Mouse (Mus musculus) heart, embryonic 16.5 days (tissue): ENCODE results near the gene Lrpprc. TPM values are rescaled to one million over a fixed set of nuclear protein-coding genes. Genes with fewer than 3 reads are reported as not detected.

Experiments used
- ATAC-seq: fragments of 200-750 bp; cut with Nextera tagmentation; replicated peaks from 2 replicates; pipeline ENCODE4 v1.8.0; 2017; ENCODE audit warnings: moderate number of reproducible peaks; ENCODE audit not compliant: insufficient read depth, low FRiP score; ENCODE audit errors: extremely low read depth
- H3K27ac ChIP-seq: fragments of 300-500 bp; sonication (generic); 2 replicates; pipeline ENCODE4 v1.5.1; 2014; ENCODE audit warnings: mild to moderate bottlenecking, low read length, control low read depth, moderate library complexity
- H3K27me3 ChIP-seq: fragments of 300-500 bp; sonication (generic); 2 replicates; pipeline ENCODE4 v1.6.1; 2014; ENCODE audit warnings: low read length, mixed read lengths; ENCODE audit not compliant: control insufficient read depth, insufficient read depth
- H3K36me3 ChIP-seq: fragments of 300-500 bp; sonication (generic); 2 replicates; pipeline ENCODE4 v1.6.1; 2014; ENCODE audit not compliant: control insufficient read depth, insufficient read depth
- H3K4me1 ChIP-seq: fragments of 300-500 bp; sonication (generic); 2 replicates; pipeline ENCODE4 v1.6.1; 2014; ENCODE audit warnings: low read length, mixed read lengths; ENCODE audit not compliant: control insufficient read depth, insufficient read depth
- H3K4me2 ChIP-seq: fragments of 300-500 bp; sonication (generic); 2 replicates; pipeline ENCODE4 v1.6.1; 2014; ENCODE audit warnings: low read depth, mild to moderate bottlenecking, control low read depth, low read length
- H3K4me3 ChIP-seq: fragments of 300-500 bp; sonication (generic); 2 replicates; pipeline ENCODE4 v1.5.1; 2014; ENCODE audit warnings: mild to moderate bottlenecking, control low read depth, low read length
- H3K9ac ChIP-seq: fragments of 300-500 bp; sonication (generic); 2 replicates; pipeline ENCODE4 v1.6.1; 2014; ENCODE audit warnings: low read length, control low read depth
- H3K9me3 ChIP-seq: fragments of 300-500 bp; sonication (generic); replicated peaks from 2 replicates; pipeline ENCODE4 v1.6.1; 2016; ENCODE audit warnings: low read length; ENCODE audit not compliant: control insufficient read depth
- WGBS: fragments of 180-500 bp; shearing (Covaris S2); extraction: QIAGEN DNeasy Blood & Tissue Kit; methylation state at CpG from one replicate; pipeline ENCODE4 v1.1.7; 2014; 5-methylcytosine and 5-hydroxymethylcytosine counted together
- polyA plus RNA-seq: library from polyadenylated mRNA; unstranded; fragments of >200 nt; fragmentation: Nextera tagmentation; extraction: Ambion mirVana; gene quantifications from 2 replicates; pipeline ENCODE4 v1.2.1, GENCODE M21; 2015

The Lrpprc gene
- polyA plus RNA-seq, 1 experiment from 2014 or later = 68.9 TPM

DNA sequence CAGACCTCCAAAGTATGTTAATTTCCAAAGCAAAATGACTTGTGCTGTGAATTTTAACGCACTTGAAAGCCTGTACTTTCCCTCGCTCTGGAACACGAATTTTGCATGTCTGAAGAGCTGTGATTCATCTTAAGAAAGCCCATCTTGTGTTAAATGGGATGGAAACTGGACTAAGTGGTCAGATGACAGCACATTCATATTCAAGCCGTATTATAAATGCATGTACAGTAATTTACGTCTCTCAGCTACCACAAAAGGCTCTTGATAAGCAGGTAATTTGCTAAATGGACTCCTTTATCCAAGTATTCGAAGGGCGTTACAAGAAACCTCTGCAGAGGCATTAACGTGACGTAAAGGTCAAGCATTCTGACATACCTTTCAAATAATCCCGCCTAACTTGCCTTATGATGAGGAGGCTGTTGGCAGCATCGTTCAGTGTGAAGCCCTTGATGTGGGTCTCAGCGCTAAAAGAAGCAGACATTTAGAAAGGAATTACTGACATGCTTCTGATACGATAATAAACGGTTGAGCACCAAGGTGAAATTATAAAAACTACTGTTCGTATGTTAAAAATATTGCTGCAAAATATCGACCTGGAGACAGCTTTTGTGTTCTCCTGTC, 74.2 kb downstream of the Lrpprc start:
- 71% methylated on average over 16 of the region's 16 CpGs for WGBS
- H3K4me2 ChIP-seq = no peak overlapping the region
- no peaks in the 10 kb centered on the region for H3K9me3 ChIP-seq
- no peak overlapping the region for H3K9ac ChIP-seq
- H3K4me1 ChIP-seq = peaks cover 2% of the 10 kb centered on the region; the same call in 1 of the 2 replicates
- H3K36me3 ChIP-seq = peaks cover 19% of the 10 kb centered on the region
- no peak for ATAC-seq
- no peak overlapping the region for H3K27ac ChIP-seq
- H3K4me3 ChIP-seq = no peak overlapping the region
- H3K27me3 ChIP-seq = no peaks in the 10 kb centered on the region

DNA sequence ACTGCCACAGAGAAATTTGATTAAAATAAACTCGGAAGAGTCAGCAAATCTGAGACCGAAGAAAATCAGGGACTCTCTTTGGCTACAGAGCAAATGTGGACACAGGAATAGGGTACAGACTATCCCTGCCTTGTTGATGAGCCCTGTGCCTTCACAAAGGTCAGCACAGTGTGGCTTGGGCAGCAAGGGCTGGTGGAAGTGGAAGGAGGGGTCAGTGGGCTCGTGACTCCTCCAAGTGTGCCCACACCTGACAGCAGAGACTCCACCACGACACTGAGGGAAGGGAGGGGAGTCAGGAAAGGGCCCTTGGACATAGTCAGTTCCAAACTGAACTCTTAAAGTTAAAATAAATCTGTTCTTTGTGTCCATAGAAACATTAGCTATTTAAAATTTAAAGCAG, 75.7 kb downstream of the Lrpprc start:
- Histone ChIP-seq H3K9me3 (no peaks in the 10 kb centered on the region), H3K4me3 (no peak overlapping the region), H3K36me3 (peaks cover 20% of the 10 kb centered on the region), H3K9ac (no peak overlapping the region), H3K4me2 (no peak overlapping the region), H3K4me1 (peaks cover 2% of the 10 kb centered on the region; the same call in 1 of the 2 replicates), H3K27ac (no peak overlapping the region), H3K27me3 (no peaks in the 10 kb centered on the region)
- WGBS = 69% methylated on average over 4 of the region's 4 CpGs
- ATAC-seq = no peak

DNA sequence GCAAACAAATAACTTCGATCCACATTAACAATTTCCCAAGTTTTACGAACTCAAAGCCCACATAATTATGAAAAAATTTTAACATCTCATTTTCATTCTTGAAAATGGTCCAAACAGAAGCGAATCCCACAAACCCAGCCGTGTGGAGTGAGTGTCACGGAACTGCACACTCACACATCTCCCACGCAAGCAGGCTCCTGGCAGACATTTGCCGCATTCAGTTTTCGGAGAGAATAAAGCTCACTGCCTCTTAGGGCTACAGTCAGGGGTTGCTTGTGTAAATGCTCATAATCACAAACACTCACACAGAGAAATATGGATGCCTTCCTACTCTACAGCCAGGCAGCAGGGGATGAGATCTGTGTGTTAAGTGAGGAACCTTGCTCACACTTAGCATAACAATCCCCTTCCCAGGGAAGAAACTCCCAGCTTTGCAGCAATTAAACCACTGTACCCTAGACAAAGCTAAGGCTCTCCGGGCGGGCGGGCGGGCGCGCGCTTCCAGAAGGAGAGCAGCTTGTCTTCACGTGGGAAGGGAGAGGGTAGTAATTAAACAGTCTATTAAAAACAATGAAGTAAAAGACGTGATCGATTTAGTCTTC, 76.9 kb downstream of the Lrpprc start:
- H3K36me3 ChIP-seq = peaks cover 27% of the 10 kb centered on the region

DNA sequence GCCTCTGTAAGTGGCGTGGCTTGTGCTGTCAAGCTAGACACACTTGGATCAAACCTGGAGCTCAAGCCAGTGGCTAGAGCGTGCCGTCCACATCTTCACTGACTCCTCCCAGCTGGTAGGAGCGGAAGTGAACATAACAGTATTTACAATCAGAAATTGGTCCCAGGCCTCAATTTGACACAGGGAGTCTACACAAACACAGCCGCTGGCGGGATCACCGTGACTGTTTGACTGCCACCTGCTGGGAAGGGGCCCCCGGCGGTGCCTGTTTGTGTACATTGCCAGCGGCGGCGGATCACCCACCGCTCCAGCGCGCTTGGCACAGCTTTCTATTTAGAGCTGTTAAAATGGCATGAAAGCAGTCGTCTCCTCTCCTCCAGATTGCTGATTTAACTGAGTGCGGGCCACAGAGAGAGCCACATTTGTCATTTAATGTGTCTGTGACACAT, 81.2 kb downstream of the Lrpprc start:
- no peaks in the 10 kb centered on the region for H3K9me3 ChIP-seq
- no peaks in the 10 kb centered on the region for H3K4me1 ChIP-seq
- no peak for ATAC-seq
- H3K27ac ChIP-seq = no peak overlapping the region
- H3K36me3 ChIP-seq = peaks cover 37% of the 10 kb centered on the region
- H3K27me3 ChIP-seq = no peaks in the 10 kb centered on the region
- H3K4me3 ChIP-seq = no peak overlapping the region
- H3K9ac ChIP-seq = no peak overlapping the region
- no peak overlapping the region for H3K4me2 ChIP-seq
- WGBS = 68% methylated on average over 17 of the region's 17 CpGs

More for the DNA sequence above, 76.9 kb downstream of the Lrpprc start:
- no peaks in the 10 kb centered on the region for H3K9me3 ChIP-seq
- no peak overlapping the region for H3K9ac ChIP-seq
- no peak for ATAC-seq
- H3K4me1 ChIP-seq = peaks cover 2% of the 10 kb centered on the region; the same call in 1 of the 2 replicates
- no peak overlapping the region for H3K4me3 ChIP-seq
- H3K4me2 ChIP-seq = no peak overlapping the region
- 90% methylated on average over 18 of the region's 18 CpGs for WGBS
- H3K27ac ChIP-seq = no peak overlapping the region
- H3K27me3 ChIP-seq = no peaks in the 10 kb centered on the region

DNA sequence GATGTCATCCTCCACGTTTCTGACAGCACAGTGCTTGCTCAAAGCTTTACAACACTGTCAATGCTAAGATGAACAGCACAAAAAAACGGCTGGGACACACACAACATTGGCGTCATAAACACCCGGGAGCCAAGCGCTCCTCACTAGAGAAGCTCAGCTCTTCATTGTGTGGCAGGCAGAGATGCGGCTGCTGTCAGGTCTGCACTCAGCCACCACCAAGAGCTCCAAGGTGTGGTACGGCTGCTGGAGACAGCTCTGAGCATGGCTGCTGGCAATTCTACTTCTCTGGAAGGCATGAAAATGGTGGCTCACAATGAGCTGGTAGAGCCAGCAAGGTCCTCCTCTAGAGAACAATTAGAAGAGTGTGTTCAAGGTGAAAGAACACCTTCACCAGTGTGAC, 81.8 kb downstream of the Lrpprc start:
- H3K9ac ChIP-seq = no peak overlapping the region
- H3K27ac ChIP-seq = no peak overlapping the region; the same call in 1 of the 2 replicates
- no peak overlapping the region for H3K4me3 ChIP-seq
- no peaks in the 10 kb centered on the region for H3K27me3 ChIP-seq
- no peaks in the 10 kb centered on the region for H3K4me1 ChIP-seq
- peaks cover 37% of the 10 kb centered on the region for H3K36me3 ChIP-seq
- WGBS = 86% methylated on average over 7 of the region's 7 CpGs
- ATAC-seq = no peak
- H3K9me3 ChIP-seq = no peaks in the 10 kb centered on the region
- no peak overlapping the region for H3K4me2 ChIP-seq

DNA sequence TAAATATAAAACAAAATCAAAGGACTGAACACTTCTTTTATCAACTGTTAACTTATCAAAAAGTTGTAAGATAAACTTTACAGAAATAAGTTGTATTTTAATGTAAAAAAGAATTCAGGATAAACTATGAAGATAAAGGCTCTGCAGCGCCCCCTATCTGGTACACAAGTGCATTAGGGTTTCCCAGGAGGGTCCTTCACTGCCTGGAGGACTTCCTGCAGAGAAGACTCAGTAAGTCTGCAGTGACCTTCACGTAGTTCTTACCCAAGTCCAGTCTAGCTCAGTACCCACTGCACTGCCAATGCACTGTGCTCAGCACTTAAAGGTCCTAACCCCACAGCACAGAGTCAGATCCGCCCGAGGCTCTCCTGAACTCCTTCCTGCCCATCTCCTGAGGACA, 83.2 kb downstream of the Lrpprc start:
- Histone ChIP-seq H3K27me3 (no peaks in the 10 kb centered on the region), H3K4me3 (no peak overlapping the region), H3K9me3 (no peaks in the 10 kb centered on the region), H3K27ac (no peak overlapping the region), H3K9ac (no peak overlapping the region), H3K4me1 (no peaks in the 10 kb centered on the region), H3K36me3 (peaks cover 34% of the 10 kb centered on the region), H3K4me2 (no peak overlapping the region)
- WGBS = 62% methylated on average over 4 of the region's 4 CpGs
- no peak for ATAC-seq

DNA sequence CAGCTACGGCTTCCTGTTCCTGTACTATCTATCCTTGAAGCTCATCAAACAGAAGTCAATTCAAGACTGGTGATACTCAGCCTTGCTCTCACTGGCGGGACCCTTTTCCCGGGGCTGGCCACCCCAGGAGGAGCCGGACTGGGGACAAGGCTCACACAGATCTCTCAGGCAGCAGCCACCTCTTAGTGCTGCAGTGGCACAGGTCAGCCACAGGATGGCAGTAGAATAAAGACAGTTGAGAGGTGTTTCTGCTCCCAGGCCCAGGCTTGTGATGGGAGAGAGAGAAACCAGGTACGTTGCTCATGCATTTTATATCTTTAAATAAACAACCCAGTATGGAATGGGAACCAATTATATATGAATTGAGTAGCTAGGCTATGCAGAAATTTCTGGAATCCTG, 91.9 kb downstream of the Lrpprc start:
- ATAC-seq = no peak; the same call in 1 of the 2 replicates
- Histone ChIP-seq H3K4me2 (no peak overlapping the region), H3K27ac (no peak overlapping the region), H3K4me1 (no peaks in the 10 kb centered on the region), H3K4me3 (no peak overlapping the region), H3K27me3 (0 out of 2 replicates have a peak, but pooled peaks cover 5% of the 10 kb centered on the region), H3K9me3 (no peaks in the 10 kb centered on the region), H3K36me3 (no peaks in the 10 kb centered on the region), H3K9ac (no peak overlapping the region)
- WGBS = 22% methylated on average over 5 of the region's 5 CpGs

DNA sequence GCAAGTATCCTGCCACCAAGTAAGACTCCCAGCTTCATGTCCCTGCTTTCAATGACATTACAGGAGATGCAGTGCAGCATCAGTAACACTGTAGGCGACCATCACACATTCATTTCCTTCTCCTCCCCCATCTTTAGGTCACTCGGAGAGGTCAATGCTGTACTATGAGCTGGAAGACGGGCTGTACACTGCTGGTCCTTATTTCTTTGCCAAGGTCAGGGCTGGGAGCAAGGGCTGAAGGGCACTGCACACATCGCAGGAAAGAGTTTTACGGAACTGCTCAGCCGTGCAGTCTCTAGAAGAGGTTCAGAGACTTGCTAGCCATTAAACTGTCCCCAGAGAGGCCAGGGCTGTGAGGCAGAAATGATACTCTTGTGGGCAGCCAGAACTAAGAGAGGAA, 94.1 kb downstream of the Lrpprc start:
- Histone ChIP-seq H3K4me3 (no peak overlapping the region), H3K27me3 (peaks cover 10% of the 10 kb centered on the region; the same call in 1 of the 2 replicates), H3K4me1 (no peaks in the 10 kb centered on the region), H3K9me3 (no peaks in the 10 kb centered on the region), H3K9ac (no peak overlapping the region), H3K36me3 (no peaks in the 10 kb centered on the region), H3K27ac (no peak overlapping the region), H3K4me2 (no peak overlapping the region)
- 73% methylated on average over 6 of the region's 6 CpGs for WGBS
- no peak for ATAC-seq

DNA sequence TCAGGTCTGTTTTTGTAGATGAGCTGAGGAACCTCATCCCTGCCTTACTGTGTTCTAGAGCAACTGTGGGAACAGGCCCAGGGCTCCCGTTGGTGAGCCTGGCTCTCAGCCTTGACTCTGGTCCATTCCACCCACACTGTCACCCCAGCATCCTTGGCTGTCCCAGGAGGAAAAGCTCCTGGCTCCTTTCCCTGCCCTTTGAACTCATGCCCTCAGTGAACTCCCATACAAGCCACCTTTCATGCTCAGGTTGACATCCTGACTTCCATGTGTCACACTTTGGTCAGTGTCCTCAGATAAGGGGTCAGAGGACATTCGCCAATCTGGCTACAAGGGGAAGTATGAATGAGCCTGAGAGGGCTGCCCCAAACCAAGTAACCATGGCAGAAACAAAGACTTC, 96.8 kb downstream of the Lrpprc start:
- H3K9ac ChIP-seq = no peak overlapping the region
- H3K4me2 ChIP-seq = no peak overlapping the region
- no peak overlapping the region for H3K4me3 ChIP-seq
- ATAC-seq = no peak
- H3K4me1 ChIP-seq = no peaks in the 10 kb centered on the region
- peaks cover 10% of the 10 kb centered on the region; the same call in 1 of the 2 replicates for H3K27me3 ChIP-seq
- no peaks in the 10 kb centered on the region for H3K36me3 ChIP-seq
- H3K27ac ChIP-seq = no peak overlapping the region
- 61% methylated on average over 2 of the region's 2 CpGs for WGBS
- no peaks in the 10 kb centered on the region for H3K9me3 ChIP-seq
